Mouse (Mus musculus) adrenal gland, postnatal 10 days (tissue): ENCODE data around the gene Pigk. TPM values are rescaled to one million over a fixed set of nuclear protein-coding genes. Genes with fewer than 3 reads are reported as not detected.

Experiments
- DNase-seq: peaks from one replicate; pipeline ENCODE4 v3.0.0; 2021; ENCODE audit warnings: mixed read lengths
- total RNA-seq, 2 experiments: library from RNA; stranded (reverse); gene quantifications; 2 replicates each; pipeline ENCODE4 v1.2.3; 2021

Pigk gene
- total RNA-seq, 2 experiments from 2014 or later = 44.6 to 48.7 TPM

DNA sequence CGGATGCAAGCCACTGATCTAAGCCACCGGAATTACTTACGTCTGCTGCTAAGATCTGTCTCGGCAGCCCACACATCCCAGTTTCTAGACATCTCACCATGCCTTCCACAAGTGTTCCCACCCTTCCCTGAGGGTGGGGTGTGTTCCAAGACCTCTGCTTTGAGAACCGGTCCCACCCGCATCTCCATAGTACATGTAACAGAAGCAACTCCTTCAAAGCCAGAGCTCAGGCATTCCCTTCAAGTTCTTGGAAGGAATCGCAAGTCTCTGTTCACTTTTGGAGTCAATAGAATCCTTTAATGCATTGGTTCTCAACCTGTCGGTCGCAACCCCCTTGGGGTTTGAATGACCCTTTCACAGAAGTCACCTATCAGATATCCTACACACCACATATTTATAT, 185.0 kb downstream of the Pigk start:
- no peak for DNase-seq

GRCm38 (mm10) chr3:152905026-152905425, 191.1 kb downstream of the Pigk start:
- no peak for DNase-seq

- no peak for DNase-seq
Observed at GRCm38 (mm10) chr3:152905800-152906199, 191.9 kb downstream of the Pigk start.

GRCm38 (mm10) chr3:152907087-152907486, 193.2 kb downstream of the Pigk start:
- no peak for DNase-seq

- DNase-seq = no peak
Observed at GRCm38 (mm10) chr3:152907683-152908082, 193.8 kb downstream of the Pigk start.

- DNase-seq = no peak
Observed at GRCm38 (mm10) chr3:152911578-152911977, 197.7 kb downstream of the Pigk start.

GRCm38 (mm10) chr3:152912216-152913101, 198.6 kb downstream of the Pigk start:
- no peak for DNase-seq

DNA sequence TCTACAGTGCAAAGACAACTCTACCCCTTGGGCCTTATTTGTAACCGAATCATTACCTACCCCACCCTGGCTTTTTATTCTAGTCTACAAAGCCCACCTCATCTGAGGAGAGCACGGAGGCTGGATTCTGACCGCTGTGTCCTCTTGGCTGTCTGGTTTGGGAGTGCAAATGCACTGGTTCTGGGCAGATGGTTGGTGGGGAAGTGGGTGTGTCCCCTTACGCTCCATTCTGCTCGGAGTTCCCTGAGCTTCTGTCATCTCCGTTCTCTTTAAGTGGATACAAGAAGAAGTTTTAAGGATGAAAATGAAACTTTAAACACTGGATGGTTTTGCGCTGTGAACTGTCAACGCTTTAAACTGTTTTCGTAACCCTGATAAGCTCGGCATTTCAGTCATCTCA, 199.2 kb downstream of the Pigk start:
- no peak for DNase-seq

DNA sequence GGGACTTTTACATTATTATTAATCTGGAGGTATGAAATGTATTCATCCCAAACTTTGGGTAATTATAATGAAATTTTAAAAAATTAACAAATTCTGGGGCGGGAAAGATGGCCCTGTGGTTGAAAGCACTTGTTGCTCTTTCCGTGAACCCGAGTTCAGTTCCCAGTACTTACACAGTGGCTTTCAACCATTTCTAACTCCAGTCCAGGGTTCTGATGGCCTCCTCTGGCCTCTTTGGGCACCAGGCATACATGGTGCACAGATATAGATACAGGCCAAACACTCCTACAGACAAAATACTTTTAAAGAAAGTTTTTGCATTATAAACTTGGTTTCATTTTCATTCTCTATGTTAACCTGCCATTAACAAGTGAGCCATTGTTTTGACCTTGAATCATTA, 199.7 kb downstream of the Pigk start:
- DNase-seq = no peak

DNA sequence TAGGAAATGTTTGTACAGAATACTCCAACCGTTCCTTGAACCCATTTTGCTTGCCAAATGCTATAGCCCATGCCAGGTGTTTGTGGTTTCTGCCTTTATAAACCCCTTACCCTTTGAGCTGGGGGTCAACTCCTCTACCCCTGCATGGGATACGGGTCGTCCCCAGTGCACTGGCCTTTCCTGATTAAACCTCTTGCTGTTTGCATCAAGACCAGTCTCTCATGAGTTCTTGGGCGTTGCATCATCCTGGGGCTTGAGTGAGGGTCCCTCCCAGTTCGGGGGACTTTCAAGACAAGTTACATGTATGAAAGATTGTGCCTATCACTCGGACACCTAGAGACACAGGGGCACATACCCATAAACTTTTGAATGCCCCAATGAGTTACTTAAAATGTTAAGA, 200.5 kb downstream of the Pigk start:
- no peak for DNase-seq

- no peak for DNase-seq
Observed at GRCm38 (mm10) chr3:152917579-152917978, 203.7 kb downstream of the Pigk start.

DNA sequence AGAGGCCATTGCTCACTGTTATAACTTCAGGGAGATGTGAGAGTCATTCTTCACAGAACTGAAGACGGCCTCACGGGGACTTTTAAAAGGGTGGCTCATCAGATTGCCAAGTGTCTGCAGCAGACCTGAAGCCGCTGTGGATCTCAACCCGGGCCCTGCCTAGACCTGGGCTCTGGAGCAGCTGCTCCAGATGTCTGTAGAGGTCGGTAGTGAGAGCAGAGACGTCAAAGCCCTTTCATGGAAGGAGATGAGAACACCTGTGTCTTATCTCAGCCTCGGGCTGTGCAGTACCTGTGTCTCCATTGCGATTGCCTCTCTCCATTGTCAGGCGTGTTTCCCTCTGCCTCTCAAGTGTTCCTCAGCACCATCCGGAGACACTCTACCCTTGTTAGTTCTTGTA, 205.2 kb downstream of the Pigk start:
- DNase-seq = no peak

DNA sequence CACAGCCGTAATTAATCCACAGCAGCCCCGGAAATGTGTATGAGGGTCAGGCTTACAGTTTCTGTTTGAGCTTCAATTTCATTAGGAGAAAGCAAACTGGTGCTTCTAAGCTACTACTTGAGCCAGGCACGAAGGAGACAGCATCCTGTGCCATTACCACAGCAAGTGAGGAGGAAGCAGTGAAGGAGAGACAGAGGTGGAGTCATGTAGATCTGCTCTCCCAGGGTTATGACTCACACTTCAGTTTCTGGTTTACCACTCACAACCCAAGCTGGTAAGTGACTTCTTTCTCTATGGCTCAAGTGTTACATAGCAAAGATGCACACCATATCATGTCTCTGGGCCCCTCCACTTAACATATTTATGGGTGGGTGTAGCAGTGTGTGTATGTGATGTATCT, 206.5 kb downstream of the Pigk start:
- no peak for DNase-seq

DNA sequence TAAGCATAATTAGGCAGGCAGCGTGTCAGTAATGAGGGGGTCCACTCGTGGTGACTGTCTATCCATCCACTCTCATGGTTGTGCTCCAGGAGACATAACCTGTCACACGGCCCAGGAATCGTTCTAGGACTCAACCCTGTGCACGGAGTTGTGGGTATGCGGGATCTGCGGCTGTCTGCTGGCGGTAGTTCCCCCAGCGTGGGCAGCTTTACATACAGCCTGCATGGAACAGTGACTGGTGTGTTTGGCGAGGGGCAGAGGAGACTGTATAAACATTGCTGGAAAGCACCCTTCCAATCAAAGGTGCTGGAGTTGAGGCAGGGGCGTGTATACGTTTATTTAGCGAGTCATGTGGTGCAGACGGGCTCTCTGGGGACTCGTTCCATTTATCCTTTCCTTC, 209.6 kb downstream of the Pigk start:
- DNase-seq = no peak

DNA sequence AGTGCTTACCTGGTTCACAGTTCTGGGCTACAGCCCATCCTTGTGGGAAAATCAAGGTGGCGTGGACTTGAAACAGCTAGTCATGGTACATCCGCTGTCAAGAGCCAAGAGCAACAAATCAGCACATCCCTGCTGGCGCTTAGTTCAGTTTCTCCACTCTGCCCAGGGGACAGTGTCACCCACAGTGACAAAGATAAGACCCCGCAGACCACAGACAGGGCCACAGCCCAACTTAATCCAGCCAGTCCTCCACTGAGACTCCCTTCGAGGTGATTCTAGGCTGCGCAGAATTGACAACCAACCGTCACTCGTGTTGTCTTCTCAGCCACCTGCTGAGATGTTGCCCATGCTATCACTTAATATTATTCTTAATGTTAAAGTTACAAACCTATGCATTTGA, 211.5 kb downstream of the Pigk start:
- no peak for DNase-seq

DNA sequence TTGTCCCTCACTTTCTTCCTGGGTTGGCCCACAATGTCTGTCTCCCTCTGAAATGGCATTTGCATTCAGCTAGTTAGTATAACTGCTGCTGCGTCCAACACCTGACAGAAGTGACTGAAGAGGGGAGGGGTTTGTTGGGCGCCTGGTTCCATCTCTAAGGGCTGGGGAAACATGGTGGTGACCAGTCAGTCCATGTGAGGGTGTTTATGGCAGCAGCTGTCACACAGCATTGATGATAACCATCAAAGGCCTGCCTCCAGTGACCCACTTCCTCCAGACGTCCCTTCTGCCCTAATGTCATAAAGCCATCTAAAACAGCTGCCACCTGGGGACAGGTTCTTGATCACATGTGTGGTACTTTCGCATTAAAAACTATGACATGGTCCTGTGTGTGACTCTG, 212.3 kb downstream of the Pigk start:
- no peak for DNase-seq

- DNase-seq = no peak
Observed at GRCm38 (mm10) chr3:152928287-152928975, 214.5 kb downstream of the Pigk start.

- DNase-seq = no peak
Observed at GRCm38 (mm10) chr3:152929256-152929787, 215.4 kb downstream of the Pigk start.

DNA sequence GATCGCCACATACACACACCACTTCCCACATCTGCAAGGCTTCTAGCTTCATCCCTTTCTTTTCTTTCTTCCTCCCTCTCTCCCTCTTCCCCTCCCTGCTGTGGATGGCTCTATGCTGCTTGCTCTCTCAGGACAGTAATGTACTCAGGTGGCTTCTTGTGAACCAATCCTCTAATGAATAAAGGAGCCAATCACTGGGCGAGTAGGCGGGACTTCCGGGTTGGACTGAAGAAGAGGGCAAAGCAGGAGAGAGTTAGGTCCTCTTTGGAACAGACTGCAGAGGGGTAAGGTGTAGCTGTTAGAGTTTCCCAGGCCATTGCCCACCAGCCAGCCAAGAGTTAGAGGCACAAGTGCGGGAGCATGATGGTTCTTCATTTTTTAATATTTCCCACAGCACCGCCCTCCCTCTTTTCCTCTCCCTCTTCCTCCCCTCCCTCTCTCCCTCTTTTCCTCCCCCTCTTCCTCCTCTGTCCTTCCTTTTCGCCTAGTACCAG, 215.9 kb downstream of the Pigk start:
- DNase-seq = no peak

DNA sequence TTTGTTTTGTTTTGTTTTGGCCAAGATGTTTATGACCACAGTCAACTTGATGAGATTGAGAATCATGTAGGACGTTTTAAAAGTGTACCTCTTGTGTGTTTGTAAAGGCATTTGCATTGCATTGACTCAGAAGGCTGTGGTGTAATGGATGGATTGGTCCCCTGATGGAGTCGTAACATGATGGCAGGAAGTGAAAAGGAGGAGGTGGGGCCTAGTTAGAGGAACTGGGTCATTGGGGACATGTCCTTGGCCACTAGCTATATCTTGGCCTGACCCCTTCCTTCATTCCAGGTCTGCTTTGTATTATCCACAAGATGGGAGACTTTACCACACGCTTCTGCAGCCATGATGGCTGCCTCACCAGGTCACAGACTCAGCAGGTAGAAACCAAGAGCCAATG, 217.5 kb downstream of the Pigk start:
- DNase-seq = no peak

DNA sequence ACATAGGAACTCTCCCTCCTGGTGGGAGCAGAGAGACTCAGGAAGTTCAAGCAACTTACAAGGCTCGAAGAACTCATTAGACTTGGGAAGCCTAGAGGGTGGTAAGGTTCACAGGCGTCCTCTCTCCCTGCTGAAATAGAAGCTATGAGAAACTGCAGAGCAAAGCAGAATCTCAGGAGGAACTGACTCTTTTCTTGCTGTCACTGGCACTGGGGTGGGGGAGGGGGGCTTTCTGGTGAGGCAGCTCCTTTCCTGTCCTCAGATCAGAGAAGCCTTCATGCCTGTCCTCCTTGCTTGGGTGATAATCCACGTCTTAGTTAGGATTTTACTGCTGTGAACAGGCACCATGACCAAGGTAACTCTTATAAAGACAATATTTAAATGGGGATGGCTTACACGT, 218.2 kb downstream of the Pigk start:
- DNase-seq = no peak

DNA sequence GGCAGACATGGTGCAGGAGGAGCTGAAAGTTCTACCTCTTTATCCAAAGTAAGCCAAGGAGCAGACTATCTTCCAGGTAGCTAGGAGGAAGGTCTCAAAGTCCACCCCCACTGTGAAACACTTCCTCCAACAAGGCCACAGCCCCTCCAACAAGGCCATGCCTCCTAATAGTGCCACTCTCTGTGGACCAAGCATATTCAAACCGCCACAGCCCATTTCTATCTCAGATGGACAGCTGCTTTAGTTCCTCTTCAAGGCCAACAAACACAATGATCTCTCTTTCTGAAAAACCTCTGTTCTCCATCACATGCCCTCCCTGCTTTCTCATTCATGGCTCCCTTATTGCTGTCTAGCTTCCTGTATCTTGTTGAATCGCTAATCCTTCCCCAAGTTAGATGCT, 218.6 kb downstream of the Pigk start:
- DNase-seq = no peak

- DNase-seq = no peak
Observed at GRCm38 (mm10) chr3:152933737-152934136, 219.8 kb downstream of the Pigk start.
